Mouse (Mus musculus): Measurements from ENCODE around the gene Hsbp1. TPM values are rescaled to one million over a fixed set of nuclear protein-coding genes. Genes with fewer than 3 reads are reported as not detected.

The Hsbp1 gene
- polyA plus RNA-seq, 1 experiment from 2014 or later = 315 TPM

- Histone ChIP-seq H3K4me3 (ENCODE audit: low read depth, low read length) (peak overlapping the region; percentile 89), H3K36me3 (replicated peaks; ENCODE audit: control insufficient read depth, insufficient read depth, low read depth, low read length) (no peaks in the 10 kb centered on the region), H3K4me1 (ENCODE audit: control insufficient read depth, insufficient read depth, low read length) (no peaks in the 10 kb centered on the region), H3K9ac (replicated peaks; ENCODE audit: low read length) (peak overlapping the region; percentile 43; the same call in 1 of the 2 replicates), H3K4me2 (ENCODE audit: low read depth, low read length) (peak overlapping the region; percentile 99), H3K27me3 (ENCODE audit: control insufficient read depth, insufficient read depth, low read length) (no peaks in the 10 kb centered on the region), H3K27ac (replicated peaks; ENCODE audit: low read depth, low read length) (no peak overlapping the region), H3K9me3 (replicated peaks; ENCODE audit: control insufficient read depth, low read length) (no peaks in the 10 kb centered on the region)
- 79% methylated on average over 9 of the region's 9 CpGs for WGBS
- ATAC-seq (replicated peaks; ENCODE audit: insufficient number of reproducible peaks, low FRiP score, low TSS enrichment, low read depth) (0 out of 2 replicates have a peak, but pooled peaks have one; percentile 24), DNase-seq (ENCODE audit: low spot score) (no peak)
Observed at GRCm38 (mm10) chr8:119394097-119394496, 49.8 kb downstream of the Hsbp1 start.

GRCm38 (mm10) chr8:119394524-119395026 lies 50.3 kb downstream of the Hsbp1 start, which contains the start of gene Mlycd:
Gene Mlycd, plus strand, starts transcription at chr8:119394878.
- Histone ChIP-seq H3K9me3 (replicated peaks; ENCODE audit: control insufficient read depth, low read length) (no peaks in the 10 kb centered on the region), H3K36me3 (replicated peaks; ENCODE audit: control insufficient read depth, insufficient read depth, low read depth, low read length) (no peaks in the 10 kb centered on the region)

GRCm38 (mm10) chr8:119395072-119395950 lies 51.0 kb downstream of the Hsbp1 start:
- WGBS = 10% methylated on average over 47 of the region's 83 CpGs
- Histone ChIP-seq H3K9ac (replicated peaks; ENCODE audit: low read length) (peak overlapping the region; percentile 82), H3K36me3 (replicated peaks; ENCODE audit: control insufficient read depth, insufficient read depth, low read depth, low read length) (no peaks in the 10 kb centered on the region), H3K9me3 (replicated peaks; ENCODE audit: control insufficient read depth, low read length) (no peaks in the 10 kb centered on the region), H3K4me2 (ENCODE audit: low read depth, low read length) (peak overlapping the region; percentile 99), H3K27me3 (ENCODE audit: control insufficient read depth, insufficient read depth, low read length) (no peaks in the 10 kb centered on the region), H3K4me3 (ENCODE audit: low read depth, low read length) (peak overlapping the region; percentile 89), H3K4me1 (ENCODE audit: control insufficient read depth, insufficient read depth, low read length) (no peaks in the 10 kb centered on the region), H3K27ac (replicated peaks; ENCODE audit: low read depth, low read length) (peak overlapping the region; percentile 52; the same call in 1 of the 2 replicates)
- DNase-seq (ENCODE audit: low spot score) (peak; percentile 41), ATAC-seq (replicated peaks; ENCODE audit: insufficient number of reproducible peaks, low FRiP score, low TSS enrichment, low read depth) (peak; percentile 31)

More at GRCm38 (mm10) chr8:119394524-119395026, 50.3 kb downstream of the Hsbp1 start, which contains the start of gene Mlycd:
- H3K27ac ChIP-seq (replicated peaks; ENCODE audit: low read depth, low read length) = peak within 1 kb of the TSS; percentile 52; the same call in 1 of the 2 replicates
- DNase-seq (ENCODE audit: low spot score) = peak; percentile 93
- H3K4me1 ChIP-seq (ENCODE audit: control insufficient read depth, insufficient read depth, low read length) = no peaks in the 10 kb centered on the region
- WGBS = 3% methylated on average over 41 of the region's 44 CpGs
- peak within 1 kb of the TSS; percentile 89 for H3K4me3 ChIP-seq (ENCODE audit: low read depth, low read length)
- H3K27me3 ChIP-seq (ENCODE audit: control insufficient read depth, insufficient read depth, low read length) = no peaks in the 10 kb centered on the region
- H3K4me2 ChIP-seq (ENCODE audit: low read depth, low read length) = peak within 1 kb of the TSS; percentile 99
- H3K9ac ChIP-seq (replicated peaks; ENCODE audit: low read length) = peak within 1 kb of the TSS; percentile 82
- ATAC-seq (replicated peaks; ENCODE audit: insufficient number of reproducible peaks, low FRiP score, low TSS enrichment, low read depth) = peak; percentile 90

Other genes starting within 250 kb of the Hsbp1 start
- gene Mlycd, start 50.4 kb downstream of the Hsbp1 start, polyA plus RNA-seq (2014; fragmentation: Nextera tagmentation; extraction: Ambion mirVana) = 9.8 and 10.4 TPM in 2 replicates
- 0.08 and 0.53 TPM in 2 replicates for gene Osgin1, start 89.6 kb downstream of the Hsbp1 start, polyA plus RNA-seq (2014; fragmentation: Nextera tagmentation; extraction: Ambion mirVana)
- gene Necab2, start 102.2 kb downstream of the Hsbp1 start, polyA plus RNA-seq (2014; fragmentation: Nextera tagmentation; extraction: Ambion mirVana) = 9.2 and 11.9 TPM in 2 replicates
- gene Slc38a8, start 157.2 kb downstream of the Hsbp1 start, polyA plus RNA-seq (2014; fragmentation: Nextera tagmentation; extraction: Ambion mirVana) = 1.8 and 4.7 TPM in 2 replicates
- 103 and 106 TPM in 2 replicates for gene Mbtps1, start 214.2 kb downstream of the Hsbp1 start, polyA plus RNA-seq (2014; fragmentation: Nextera tagmentation; extraction: Ambion mirVana)
- 39.6 and 45.2 TPM in 2 replicates for gene Hsdl1, start 230.7 kb downstream of the Hsbp1 start, polyA plus RNA-seq (2014; fragmentation: Nextera tagmentation; extraction: Ambion mirVana)
- 0.13 TPM in 1 of 2 replicates, not detected in the other for gene Dnaaf1, start 230.7 kb downstream of the Hsbp1 start, polyA plus RNA-seq (2014; fragmentation: Nextera tagmentation; extraction: Ambion mirVana)

Measured in embryonic facial prominence, embryonic 11.5 days (tissue).